ENCODE assay signal across 12 mouse cellular contexts in the genomic region with DNA sequence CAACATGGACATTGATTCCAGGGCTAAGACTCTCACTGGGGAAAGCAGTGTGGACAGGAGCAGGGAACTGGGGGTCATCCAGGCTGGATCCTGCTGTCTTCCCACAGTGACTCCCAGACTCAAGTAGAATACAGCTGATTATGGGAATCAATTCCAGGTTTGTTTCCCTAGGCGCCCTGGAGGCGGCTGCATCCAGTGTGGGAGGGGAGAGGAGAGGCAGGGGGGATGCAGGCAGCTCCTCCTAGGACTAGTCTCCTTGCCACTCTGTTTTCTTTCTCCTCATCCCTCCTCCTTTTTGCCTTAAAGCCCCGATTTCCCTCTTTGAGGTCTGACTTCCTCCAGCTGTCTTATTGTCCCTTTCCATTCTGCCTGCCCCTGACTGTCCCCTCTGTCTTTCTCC. TPM values are rescaled to one million over a fixed set of nuclear protein-coding genes. Genes with fewer than 3 reads are reported as not detected.
DNase-seq lines count a peak whose midpoint lies in the region; ATAC-seq and TF ChIP-seq lines count a peak whose summit lies in the region.
"Had no signal": no experiment of that assay in that cellular context is flagged by ENCODE, and none has a peak within 500 bp of the region (broad histone marks: within the 10 kb centered on the region; RNA-seq: fewer than 3 reads in every experiment).

No protein-coding gene starts in this region.

- TF ChIP-seq CTCF in layer of hippocampus, adult 2 months (conservative IDR thresholded peaks at IDR 0.05) = no peak
- no peak for TF ChIP-seq CTCF in kidney, adult 2 months (conservative IDR thresholded peaks at IDR 0.05; ENCODE audit: insufficient read depth, insufficient read length, low read depth, low read length)

- 17% methylated on average over 3 of the region's 3 CpGs for WGBS in forebrain, embryonic 10.5 days
- WGBS in hindbrain, embryonic 16.5 days = 5% methylated on average over 3 of the region's 3 CpGs
- WGBS in neural tube, embryonic 13.5 days = 11% methylated on average over 3 of the region's 3 CpGs
- WGBS in kidney, adult 2 months = 37% methylated on average over 3 of the region's 3 CpGs
- WGBS in kidney, embryonic 16.5 days = 28% methylated on average over 3 of the region's 3 CpGs

- peak overlapping the region; percentile 17; the same call in 1 of the 2 replicates for H3K9ac ChIP-seq in hindbrain, embryonic 16.5 days (ENCODE audit: low read depth, low read length)
- peak overlapping the region; percentile 43 for H3K9ac ChIP-seq in neural tube, embryonic 13.5 days
- no peak overlapping the region for H3K9ac ChIP-seq in kidney, embryonic 16.5 days (replicated peaks; ENCODE audit: low read length)

- H3K27me3 ChIP-seq in forebrain, embryonic 10.5 days (ENCODE audit: poor library complexity, severe bottlenecking) = no peaks in the 10 kb centered on the region
- no peaks in the 10 kb centered on the region for H3K27me3 ChIP-seq in hindbrain, embryonic 16.5 days (replicated peaks; ENCODE audit: control insufficient read depth, insufficient read depth, low read length)
- H3K27me3 ChIP-seq in neural tube, embryonic 13.5 days = no peaks in the 10 kb centered on the region
- H3K27me3 ChIP-seq in kidney, adult 2 months (replicated peaks; ENCODE audit: control insufficient read depth, insufficient read depth, low read length) = no peaks in the 10 kb centered on the region
- no peaks in the 10 kb centered on the region for H3K27me3 ChIP-seq in kidney, embryonic 16.5 days (ENCODE audit: insufficient read depth, low read length)

- peak; percentile 5; the same call in 1 of the 2 replicates for ATAC-seq in hindbrain, embryonic 16.5 days
- peak; percentile 24; the same call in 1 of the 2 replicates for ATAC-seq in neural tube, embryonic 13.5 days (ENCODE audit: low read depth)
- no peak for ATAC-seq in kidney, embryonic 16.5 days (ENCODE audit: low FRiP score, low TSS enrichment)

- no peak for TF ChIP-seq POLR2A in kidney, adult 2 months (IDR thresholded peaks at IDR 0.05; ENCODE audit: low read depth, low read length)

- H3K4me3 ChIP-seq in layer of hippocampus, adult 2 months = no peak overlapping the region
- no peak overlapping the region for H3K4me3 ChIP-seq in forebrain, embryonic 10.5 days
- no peak overlapping the region for H3K4me3 ChIP-seq in hindbrain, embryonic 16.5 days (ENCODE audit: low read length)
- H3K4me3 ChIP-seq in neural tube, embryonic 13.5 days = no peak overlapping the region
- no peak overlapping the region for H3K4me3 ChIP-seq in kidney, adult 2 months (ENCODE audit: insufficient read depth, low read depth, low read length)
- H3K4me3 ChIP-seq in kidney, embryonic 16.5 days (ENCODE audit: low read length) = no peak overlapping the region

- no peaks in the 10 kb centered on the region for H3K9me3 ChIP-seq in forebrain, embryonic 10.5 days
- no peaks in the 10 kb centered on the region for H3K9me3 ChIP-seq in hindbrain, embryonic 16.5 days (ENCODE audit: control insufficient read depth, low read length)
- no peaks in the 10 kb centered on the region for H3K9me3 ChIP-seq in neural tube, embryonic 13.5 days
- H3K9me3 ChIP-seq in kidney, embryonic 16.5 days (ENCODE audit: low read length) = 0 out of 2 replicates have a peak, but pooled peaks cover 1% of the 10 kb centered on the region

- peak overlapping the region; percentile 93 for H3K27ac ChIP-seq in layer of hippocampus, adult 2 months
- peak overlapping the region; percentile 69 for H3K27ac ChIP-seq in forebrain, embryonic 10.5 days
- H3K27ac ChIP-seq in hindbrain, embryonic 16.5 days (ENCODE audit: low read depth, low read length) = peak overlapping the region; percentile 84
- peak overlapping the region; percentile 83 for H3K27ac ChIP-seq in neural tube, embryonic 13.5 days (replicated peaks)
- no peak overlapping the region for H3K27ac ChIP-seq in kidney, adult 2 months (ENCODE audit: insufficient read depth, low read depth, low read length)
- no peak overlapping the region for H3K27ac ChIP-seq in kidney, embryonic 16.5 days (ENCODE audit: low read length)
- H3K27ac ChIP-seq: macrophage had no signal

- H3K36me3 ChIP-seq in forebrain, embryonic 10.5 days (replicated peaks) = no peaks in the 10 kb centered on the region
- peaks cover 2% of the 10 kb centered on the region; the same call in 1 of the 2 replicates for H3K36me3 ChIP-seq in hindbrain, embryonic 16.5 days (ENCODE audit: control insufficient read depth, insufficient read depth, low read length)
- H3K36me3 ChIP-seq in neural tube, embryonic 13.5 days = no peaks in the 10 kb centered on the region
- H3K36me3 ChIP-seq in kidney, adult 2 months (ENCODE audit: control insufficient read depth, insufficient read depth, low read length) = no peaks in the 10 kb centered on the region
- H3K36me3 ChIP-seq in kidney, embryonic 16.5 days (ENCODE audit: insufficient read depth, low read length) = no peaks in the 10 kb centered on the region

- no peak overlapping the region for H3K4me2 ChIP-seq in hindbrain, embryonic 16.5 days (ENCODE audit: low read length)
- no peak overlapping the region for H3K4me2 ChIP-seq in neural tube, embryonic 13.5 days
- H3K4me2 ChIP-seq in kidney, embryonic 16.5 days (replicated peaks; ENCODE audit: low read depth, low read length) = no peak overlapping the region
- H3K4me2 ChIP-seq: liver, embryonic 11.5 days had no signal

- DNase-seq in layer of hippocampus, adult 2 months (ENCODE audit: low spot score in 2 of 2) = no peak
- no peak for DNase-seq in layer of hippocampus, adult 8-10 months (ENCODE audit: low spot score in 2 of 2)
- no peak for DNase-seq in forebrain, embryonic 10.5 days (ENCODE audit: extremely low spot score, low spot score)
- DNase-seq in kidney, adult 2 months = no peak
- no peak for DNase-seq in kidney, postnatal 36 days
- DNase-seq: cerebellum, postnatal 36 days; heart, adult 11 months had no signal

- H3K4me1 ChIP-seq in forebrain, embryonic 10.5 days = peaks cover 57% of the 10 kb centered on the region
- peaks cover 25% of the 10 kb centered on the region for H3K4me1 ChIP-seq in hindbrain, embryonic 16.5 days (ENCODE audit: control insufficient read depth, insufficient read depth, low read depth, low read length)
- peaks cover 33% of the 10 kb centered on the region for H3K4me1 ChIP-seq in neural tube, embryonic 13.5 days (replicated peaks)
- no peaks in the 10 kb centered on the region; the same call in 1 of the 2 replicates for H3K4me1 ChIP-seq in kidney, adult 2 months (ENCODE audit: control insufficient read depth, insufficient read depth, low read length)
- H3K4me1 ChIP-seq in kidney, embryonic 16.5 days (ENCODE audit: insufficient read depth, low read length) = peaks cover 16% of the 10 kb centered on the region

RNA-seq across cellular contexts. Expression of gene Cmklr1, which starts 59.1 kb away (rescaled TPM):
- total RNA-seq in layer of hippocampus, adult 2 months (2021) = 1 to 10 TPM; 3.3 to 4.5 TPM
- 10 to 100 TPM in 2 of 4 experiments, 1 to 10 TPM in 2; 5.1 to 23.1 (median 13.4) TPM for total RNA-seq in layer of hippocampus, adult 8-10 months (2022)
- polyA plus RNA-seq in forebrain, embryonic 10.5 days (2016; fragmentation: Nextera tagmentation; extraction: Ambion mirVana) = 0.32 and 0.98 TPM in 2 replicates
- 1.2 and 1.6 TPM in 2 replicates for polyA plus RNA-seq in hindbrain, embryonic 16.5 days (2015; fragmentation: Nextera tagmentation; extraction: Ambion mirVana)
- 2.2 and 2.6 TPM in 2 replicates for polyA plus RNA-seq in neural tube, embryonic 13.5 days (2015; fragmentation: Nextera tagmentation; extraction: Ambion mirVana)
- polyA plus RNA-seq in kidney, adult 2 months (2012; rRNA removed) = 18.2 and 19.4 TPM in 2 replicates
- polyA plus RNA-seq in kidney, embryonic 16.5 days (2015; fragmentation: Nextera tagmentation; extraction: Ambion mirVana) = 4.4 and 6.5 TPM in 2 replicates

Comparison
In these comparisons a context has a peak if more than half of its experiments do, and no peak if none do; other contexts are left out.
1. H3K27ac ChIP-seq: peak in layer of hippocampus, adult 2 months (single experiment), forebrain, embryonic 10.5 days (single experiment), hindbrain, embryonic 16.5 days (single experiment) and neural tube, embryonic 13.5 days (single experiment); none in kidney, adult 2 months (single experiment) and kidney, embryonic 16.5 days (single experiment).